Mouse (Mus musculus) ES-E14 (cell line): Measurements from ENCODE around the gene Lce1a1.

Experiments used
- CHD2 ChIP-seq: IDR thresholded peaks from 2 replicates; pipeline ENCODE4 v1.6.1; 2014; ENCODE audit warnings: mild to moderate bottlenecking, low read depth, low read length, inconsistent platforms
- MAFK ChIP-seq: IDR thresholded peaks from 2 replicates; pipeline ENCODE4 v1.6.1; 2014; ENCODE audit warnings: mild to moderate bottlenecking, low read depth, low read length, inconsistent platforms; ENCODE audit not compliant: insufficient read depth
- ZC3H11A ChIP-seq: IDR thresholded peaks from 2 replicates; pipeline ENCODE4 v1.6.1; 2012; ENCODE audit warnings: low read depth, mild to moderate bottlenecking, inconsistent platforms, low read length, borderline replicate concordance
- ZNF384 ChIP-seq: IDR thresholded peaks from 2 replicates; pipeline ENCODE4 v1.6.1; 2012; ENCODE audit warnings: low read depth, low read length, inconsistent platforms

GRCm38 (mm10) chr3:92687110-92687509, 39.0 kb upstream of the Lce1a1 start, which contains the start of gene Lce1d:
- no peak for TF ChIP-seq ZC3H11A
- TF ChIP-seq MAFK = no peak
- no peak for TF ChIP-seq ZNF384
- no peak for TF ChIP-seq CHD2
